Mouse (Mus musculus) forebrain, embryonic 16.5 days (tissue): Measurements from ENCODE around the gene Abl2. TPM values are rescaled to one million over a fixed set of nuclear protein-coding genes. Genes with fewer than 3 reads are reported as not detected.

Experiments
- ATAC-seq: fragments of 200-750 bp; cut with Nextera tagmentation; 2 replicates; pipeline ENCODE4 v1.8.0; 2017; ENCODE audit warnings: mild to moderate bottlenecking, moderate library complexity
- H3K27ac ChIP-seq: fragments of 300-500 bp; sonication (generic); 2 replicates; pipeline ENCODE4 v1.5.1; 2014; ENCODE audit warnings: low read length, control low read depth
- H3K27me3 ChIP-seq: fragments of 300-500 bp; sonication (generic); replicated peaks from 2 replicates; pipeline ENCODE4 v1.6.1; 2014; ENCODE audit warnings: low read length; ENCODE audit not compliant: control insufficient read depth, insufficient read depth
- H3K36me3 ChIP-seq: fragments of 300-500 bp; sonication (generic); 2 replicates; pipeline ENCODE4 v1.6.1; 2014; ENCODE audit not compliant: control insufficient read depth, insufficient read depth
- H3K4me1 ChIP-seq: fragments of 300-500 bp; sonication (generic); replicated peaks from 2 replicates; pipeline ENCODE4 v1.6.1; 2014; ENCODE audit warnings: low read length; ENCODE audit not compliant: control insufficient read depth, insufficient read depth
- H3K4me2 ChIP-seq: fragments of 300-500 bp; sonication (generic); 2 replicates; pipeline ENCODE4 v1.6.1; 2014; ENCODE audit warnings: mild to moderate bottlenecking, low read length, control low read depth
- H3K4me3 ChIP-seq: fragments of 300-500 bp; sonication (generic); replicated peaks from 2 replicates; pipeline ENCODE4 v1.5.1; 2014; ENCODE audit warnings: mild to moderate bottlenecking, low read length, control low read depth
- H3K9ac ChIP-seq: fragments of 300-500 bp; sonication (generic); replicated peaks from 2 replicates; pipeline ENCODE4 v1.6.1; 2014; ENCODE audit warnings: low read depth, low read length, control low read depth
- H3K9me3 ChIP-seq: fragments of 300-500 bp; sonication (generic); 2 replicates; pipeline ENCODE4 v1.6.1; 2016; ENCODE audit warnings: low read length; ENCODE audit not compliant: control insufficient read depth
- WGBS: fragments of 180-500 bp; shearing (Covaris S2); extraction: QIAGEN DNeasy Blood & Tissue Kit; methylation state at CpG from one replicate; pipeline ENCODE4 v1.1.7; 2014; 5-methylcytosine and 5-hydroxymethylcytosine counted together
- polyA plus RNA-seq: library from polyadenylated mRNA; unstranded; fragments of >200 nt; fragmentation: Nextera tagmentation; extraction: Ambion mirVana; gene quantifications from 2 replicates; pipeline ENCODE4 v1.2.1, GENCODE M21; 2015

The Abl2 gene
- polyA plus RNA-seq, 1 experiment from 2014 or later = 7.4 TPM

- no peak overlapping the region for H3K9ac ChIP-seq
- no peak overlapping the region for H3K27ac ChIP-seq
- ATAC-seq = 0 out of 2 replicates have a peak, but pooled peaks have one; percentile 23
- H3K4me2 ChIP-seq = no peak overlapping the region
- H3K36me3 ChIP-seq = no peaks in the 10 kb centered on the region
- H3K27me3 ChIP-seq = no peaks in the 10 kb centered on the region
- H3K4me3 ChIP-seq = no peak overlapping the region
- H3K4me1 ChIP-seq = no peaks in the 10 kb centered on the region
- WGBS = 88% methylated on average over 12 of the region's 12 CpGs
- no peaks in the 10 kb centered on the region for H3K9me3 ChIP-seq
Observed at GRCm38 (mm10) chr1:156605094-156605866, 46.7 kb downstream of the Abl2 start.

GRCm38 (mm10) chr1:156605940-156606339, 47.4 kb downstream of the Abl2 start:
- no peaks in the 10 kb centered on the region for H3K4me1 ChIP-seq
- WGBS = 89% methylated on average over 2 of the region's 2 CpGs
- H3K27ac ChIP-seq = no peak overlapping the region
- no peaks in the 10 kb centered on the region for H3K9me3 ChIP-seq
- H3K4me3 ChIP-seq = no peak overlapping the region
- ATAC-seq = no peak
- no peak overlapping the region for H3K4me2 ChIP-seq
- no peaks in the 10 kb centered on the region for H3K27me3 ChIP-seq
- no peak overlapping the region for H3K9ac ChIP-seq
- no peaks in the 10 kb centered on the region for H3K36me3 ChIP-seq

DNA sequence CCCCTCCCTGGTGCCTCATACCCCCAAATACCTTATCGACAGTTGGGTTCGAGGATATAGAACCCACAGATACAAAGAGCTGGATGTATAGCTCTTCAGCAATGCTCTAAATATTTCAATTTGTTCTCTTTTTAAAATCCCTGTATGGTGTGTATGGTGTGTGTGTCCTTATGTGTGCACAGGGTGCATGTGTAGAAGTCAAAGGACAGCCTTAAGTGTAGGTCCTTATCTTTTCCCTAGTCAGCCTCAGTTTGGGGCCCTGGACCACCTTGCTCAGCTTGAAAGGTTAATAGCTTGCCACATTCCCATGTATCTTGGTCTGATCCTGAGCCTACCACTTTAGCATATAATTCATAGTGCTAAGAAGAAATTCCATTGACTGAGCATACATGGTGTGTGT, 49.9 kb downstream of the Abl2 start:
- H3K4me1 ChIP-seq = no peaks in the 10 kb centered on the region; the same call in 1 of the 2 replicates
- H3K9ac ChIP-seq = no peak overlapping the region
- H3K36me3 ChIP-seq = no peaks in the 10 kb centered on the region
- 81% methylated on average over 2 of the region's 2 CpGs for WGBS
- H3K4me3 ChIP-seq = no peak overlapping the region
- ATAC-seq = no peak
- no peaks in the 10 kb centered on the region for H3K27me3 ChIP-seq
- no peak overlapping the region for H3K27ac ChIP-seq
- H3K9me3 ChIP-seq = no peaks in the 10 kb centered on the region
- no peak overlapping the region for H3K4me2 ChIP-seq

DNA sequence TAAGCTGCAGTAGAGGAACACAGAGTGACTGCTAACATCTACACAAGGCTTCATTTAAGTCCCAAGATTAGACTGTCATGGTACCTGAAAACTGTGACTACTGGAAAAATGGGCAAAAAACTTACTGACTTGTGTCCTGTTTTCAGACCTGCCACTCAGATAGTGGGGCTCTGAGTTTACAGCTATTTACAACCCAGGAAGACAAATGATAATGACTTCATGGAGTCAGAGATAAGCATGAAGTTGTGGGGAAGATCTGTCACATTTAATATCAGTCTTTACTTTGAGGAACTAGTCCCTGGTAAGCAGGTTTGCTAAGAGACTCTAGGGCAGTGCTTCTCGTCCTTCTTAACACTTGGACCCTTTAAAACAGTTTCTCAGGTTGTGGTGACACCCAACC, 51.7 kb downstream of the Abl2 start:
- Histone ChIP-seq H3K36me3 (no peaks in the 10 kb centered on the region), H3K4me3 (no peak overlapping the region), H3K27ac (no peak overlapping the region), H3K4me1 (peaks cover 8% of the 10 kb centered on the region), H3K4me2 (no peak overlapping the region), H3K27me3 (no peaks in the 10 kb centered on the region), H3K9ac (no peak overlapping the region), H3K9me3 (no peaks in the 10 kb centered on the region)
- WGBS = 91% methylated on average over 1 of the region's 1 CpGs
- no peak for ATAC-seq

GRCm38 (mm10) chr1:156613855-156614530, 55.4 kb downstream of the Abl2 start:
- Histone ChIP-seq H3K27ac (peak overlapping the region; percentile 85), H3K27me3 (no peaks in the 10 kb centered on the region), H3K4me2 (peak overlapping the region; percentile 6; the same call in 1 of the 2 replicates), H3K4me1 (peaks cover 11% of the 10 kb centered on the region), H3K36me3 (no peaks in the 10 kb centered on the region), H3K9ac (no peak overlapping the region), H3K9me3 (no peaks in the 10 kb centered on the region), H3K4me3 (no peak overlapping the region)
- WGBS = 6% methylated on average over 9 of the region's 9 CpGs
- ATAC-seq = peak; percentile 74

DNA sequence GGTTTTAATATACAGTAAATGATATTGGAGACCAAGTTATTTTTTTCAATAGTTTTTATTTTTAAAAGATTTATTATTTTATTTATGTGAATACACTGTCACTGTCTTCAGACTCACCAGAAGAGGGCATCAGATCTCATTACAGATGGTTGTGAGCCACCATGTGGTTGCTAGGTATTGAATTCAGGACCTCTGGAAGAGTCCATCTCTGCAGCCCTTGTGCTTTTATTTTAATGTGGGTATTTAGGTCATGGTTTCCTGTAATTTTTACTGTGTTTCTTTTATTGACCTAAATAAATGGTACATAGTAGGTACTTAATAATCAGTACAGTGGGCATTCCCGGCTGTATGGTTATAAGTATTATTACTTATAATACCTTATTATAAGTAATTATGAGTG, 56.1 kb downstream of the Abl2 start:
- Histone ChIP-seq H3K4me2 (no peak overlapping the region), H3K27ac (no peak overlapping the region), H3K9me3 (no peaks in the 10 kb centered on the region), H3K36me3 (no peaks in the 10 kb centered on the region), H3K4me1 (peaks cover 11% of the 10 kb centered on the region), H3K4me3 (no peak overlapping the region), H3K9ac (no peak overlapping the region), H3K27me3 (no peaks in the 10 kb centered on the region)
- 90% methylated on average over 1 of the region's 1 CpGs for WGBS
- no peak for ATAC-seq

DNA sequence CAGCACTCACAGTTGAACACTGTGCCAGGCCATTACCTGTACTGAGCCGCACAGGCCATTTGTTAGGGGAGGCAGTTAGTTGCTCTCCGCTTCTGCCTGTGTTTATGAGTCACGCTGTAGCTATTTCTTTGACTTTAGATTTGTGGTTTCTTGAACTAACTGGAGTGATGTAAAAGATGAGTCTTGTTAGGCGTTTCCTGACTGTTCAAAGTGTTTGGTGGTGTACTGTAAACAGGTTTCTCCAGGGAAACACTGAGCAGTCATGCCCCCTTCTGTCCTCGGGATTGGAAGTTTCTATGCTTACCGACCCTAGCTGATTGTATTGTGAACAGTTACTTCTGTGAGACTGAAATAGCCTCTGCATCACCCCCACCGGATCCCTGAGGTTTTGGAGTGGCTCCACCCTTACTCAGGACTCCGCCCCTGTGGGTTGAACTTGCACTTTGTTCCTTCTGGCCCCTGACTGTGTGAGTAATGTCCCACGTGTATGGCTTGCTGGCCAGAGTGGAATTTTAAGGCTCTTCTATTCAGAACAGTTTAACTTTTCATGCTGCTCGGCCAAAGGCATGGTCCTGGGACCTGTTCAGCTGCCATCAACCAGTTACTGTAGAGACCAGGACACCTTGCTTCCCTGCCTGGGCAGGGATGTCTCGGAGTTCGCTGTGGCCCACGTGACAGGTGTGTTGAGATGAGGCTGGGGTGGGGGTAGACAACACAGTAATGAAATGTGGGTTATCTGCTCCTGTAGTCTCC, 57.0 kb downstream of the Abl2 start:
- no peak overlapping the region for H3K4me3 ChIP-seq
- H3K9me3 ChIP-seq = no peaks in the 10 kb centered on the region
- 25% methylated on average over 13 of the region's 13 CpGs for WGBS
- H3K27me3 ChIP-seq = no peaks in the 10 kb centered on the region
- H3K36me3 ChIP-seq = no peaks in the 10 kb centered on the region
- ATAC-seq = peak; percentile 18; the same call in 1 of the 2 replicates
- no peak overlapping the region for H3K9ac ChIP-seq
- no peak overlapping the region for H3K27ac ChIP-seq
- H3K4me2 ChIP-seq = 0 out of 2 replicates have a peak overlapping the region, but pooled peaks have one; percentile 10
- H3K4me1 ChIP-seq = peaks cover 11% of the 10 kb centered on the region

GRCm38 (mm10) chr1:156616989-156617598, 58.5 kb downstream of the Abl2 start:
- Histone ChIP-seq H3K4me3 (no peak overlapping the region), H3K9me3 (no peaks in the 10 kb centered on the region), H3K4me2 (no peak overlapping the region), H3K36me3 (no peaks in the 10 kb centered on the region; the same call in 1 of the 2 replicates), H3K4me1 (peaks cover 11% of the 10 kb centered on the region), H3K27ac (no peak overlapping the region), H3K9ac (no peak overlapping the region), H3K27me3 (no peaks in the 10 kb centered on the region)
- 27% methylated on average over 12 of the region's 12 CpGs for WGBS
- no peak for ATAC-seq

GRCm38 (mm10) chr1:156617811-156618210, 59.2 kb downstream of the Abl2 start:
- WGBS = 54% methylated on average over 4 of the region's 4 CpGs
- no peaks in the 10 kb centered on the region; the same call in 1 of the 2 replicates for H3K36me3 ChIP-seq
- H3K4me3 ChIP-seq = no peak overlapping the region
- no peaks in the 10 kb centered on the region for H3K9me3 ChIP-seq
- no peak for ATAC-seq
- peaks cover 11% of the 10 kb centered on the region for H3K4me1 ChIP-seq
- H3K4me2 ChIP-seq = no peak overlapping the region
- H3K9ac ChIP-seq = no peak overlapping the region
- H3K27me3 ChIP-seq = no peaks in the 10 kb centered on the region
- no peak overlapping the region for H3K27ac ChIP-seq
